Mouse (Mus musculus): ENCODE results near the gene 1700003F12Rik. TPM values are rescaled to one million over a fixed set of nuclear protein-coding genes. Genes with fewer than 3 reads are reported as not detected.
A peak's percentile ranks its signal among the peaks of the same experiment; 100 is the strongest.

1700003F12Rik gene
- polyA plus RNA-seq, 1 experiment, result not detected

DNA sequence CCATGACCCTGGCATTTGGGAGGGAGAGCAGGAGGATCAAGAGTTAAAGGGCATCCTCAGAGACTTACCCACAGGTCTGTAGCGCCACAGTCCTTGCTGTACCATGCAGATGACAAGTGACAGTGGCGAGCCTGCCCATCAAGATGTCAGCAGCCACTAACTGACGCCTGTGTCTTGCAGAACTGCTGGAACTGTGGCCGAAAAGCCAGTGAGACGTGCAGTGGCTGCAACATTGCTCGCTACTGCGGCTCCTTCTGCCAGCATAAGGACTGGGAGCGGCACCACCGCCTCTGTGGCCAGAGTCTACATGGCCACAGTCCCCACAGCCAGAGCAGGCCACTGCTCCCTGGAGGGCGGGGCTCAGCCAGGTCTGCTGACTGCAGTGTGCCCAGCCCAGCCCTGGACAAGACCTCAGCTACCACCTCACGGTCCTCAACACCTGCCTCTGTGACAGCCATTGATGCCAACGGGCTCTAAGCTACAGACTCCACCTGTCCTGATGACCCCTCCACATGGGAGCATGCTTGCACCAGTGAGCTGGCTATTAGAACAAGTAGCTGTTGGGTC lies 12.1 kb upstream of the 1700003F12Rik start:
- no peak overlapping the region for H3K27ac ChIP-seq (replicated peaks; ENCODE audit: low read depth, low read length)
- no peaks in the 10 kb centered on the region for H3K4me1 ChIP-seq (ENCODE audit: control insufficient read depth, insufficient read depth, insufficient read length, low read length)
- H3K4me3 ChIP-seq (ENCODE audit: insufficient read depth, low read depth, low read length), result no peak overlapping the region

GRCm38 (mm10) chr2:154538310-154538709 lies 8.6 kb upstream of the 1700003F12Rik start:
- no peak overlapping the region for H3K27ac ChIP-seq (replicated peaks; ENCODE audit: low read depth, low read length)
- H3K4me1 ChIP-seq (ENCODE audit: control insufficient read depth, insufficient read depth, insufficient read length, low read length), result no peaks in the 10 kb centered on the region
- no peak overlapping the region for H3K4me3 ChIP-seq (ENCODE audit: insufficient read depth, low read depth, low read length)

GRCm38 (mm10) chr2:154538710-154539109 lies 8.2 kb upstream of the 1700003F12Rik start:
- Histone ChIP-seq H3K4me3 (ENCODE audit: insufficient read depth, low read depth, low read length) (no peak overlapping the region), H3K4me1 (ENCODE audit: control insufficient read depth, insufficient read depth, insufficient read length, low read length) (no peaks in the 10 kb centered on the region), H3K27ac (replicated peaks; ENCODE audit: low read depth, low read length) (no peak overlapping the region)

DNA sequence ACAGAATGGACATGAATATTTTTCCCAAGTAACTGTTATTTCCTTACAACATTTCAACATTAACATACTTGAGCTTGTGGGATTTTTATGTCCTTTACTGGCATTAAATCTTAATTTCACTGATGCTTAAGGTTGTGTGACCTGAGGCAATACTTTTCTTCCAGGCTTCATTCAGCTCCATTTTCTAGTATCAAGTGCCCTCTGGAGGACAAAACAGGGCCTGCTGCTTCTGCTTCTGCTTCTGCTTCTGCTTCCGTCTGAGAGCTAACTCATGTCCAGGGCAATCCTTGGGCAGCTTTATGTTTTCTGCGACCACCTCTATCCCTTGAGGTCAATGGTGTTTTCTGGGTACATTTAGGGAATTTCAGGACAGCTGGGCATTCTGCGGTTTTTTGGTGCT lies 7.2 kb upstream of the 1700003F12Rik start:
- Histone ChIP-seq H3K27ac (replicated peaks; ENCODE audit: low read depth, low read length) (no peak overlapping the region), H3K4me1 (ENCODE audit: control insufficient read depth, insufficient read depth, insufficient read length, low read length) (no peaks in the 10 kb centered on the region), H3K4me3 (ENCODE audit: insufficient read depth, low read depth, low read length) (no peak overlapping the region)

DNA sequence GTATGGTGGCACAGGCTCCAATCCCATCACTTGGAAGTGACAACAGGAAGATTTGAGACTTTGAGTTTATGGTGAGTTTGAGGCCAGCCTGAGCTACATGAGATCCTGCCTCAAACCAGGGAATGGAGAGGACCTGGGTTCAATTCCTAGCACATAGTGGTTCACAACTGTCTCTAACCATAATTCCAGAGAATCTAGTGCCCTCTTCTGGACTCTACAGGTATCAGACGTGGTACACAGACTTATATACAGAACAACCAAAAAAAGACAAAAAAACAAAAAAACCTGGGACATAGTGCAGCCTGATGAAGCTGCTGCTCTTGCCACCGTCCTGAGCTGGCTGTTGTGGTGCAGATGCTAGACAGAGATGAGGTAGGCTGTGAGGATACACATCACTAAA lies 5.3 kb upstream of the 1700003F12Rik start:
- H3K27ac ChIP-seq (replicated peaks; ENCODE audit: low read depth, low read length), result no peak overlapping the region
- H3K4me1 ChIP-seq (ENCODE audit: control insufficient read depth, insufficient read depth, insufficient read length, low read length), result no peaks in the 10 kb centered on the region
- no peak overlapping the region for H3K4me3 ChIP-seq (ENCODE audit: insufficient read depth, low read depth, low read length)

DNA sequence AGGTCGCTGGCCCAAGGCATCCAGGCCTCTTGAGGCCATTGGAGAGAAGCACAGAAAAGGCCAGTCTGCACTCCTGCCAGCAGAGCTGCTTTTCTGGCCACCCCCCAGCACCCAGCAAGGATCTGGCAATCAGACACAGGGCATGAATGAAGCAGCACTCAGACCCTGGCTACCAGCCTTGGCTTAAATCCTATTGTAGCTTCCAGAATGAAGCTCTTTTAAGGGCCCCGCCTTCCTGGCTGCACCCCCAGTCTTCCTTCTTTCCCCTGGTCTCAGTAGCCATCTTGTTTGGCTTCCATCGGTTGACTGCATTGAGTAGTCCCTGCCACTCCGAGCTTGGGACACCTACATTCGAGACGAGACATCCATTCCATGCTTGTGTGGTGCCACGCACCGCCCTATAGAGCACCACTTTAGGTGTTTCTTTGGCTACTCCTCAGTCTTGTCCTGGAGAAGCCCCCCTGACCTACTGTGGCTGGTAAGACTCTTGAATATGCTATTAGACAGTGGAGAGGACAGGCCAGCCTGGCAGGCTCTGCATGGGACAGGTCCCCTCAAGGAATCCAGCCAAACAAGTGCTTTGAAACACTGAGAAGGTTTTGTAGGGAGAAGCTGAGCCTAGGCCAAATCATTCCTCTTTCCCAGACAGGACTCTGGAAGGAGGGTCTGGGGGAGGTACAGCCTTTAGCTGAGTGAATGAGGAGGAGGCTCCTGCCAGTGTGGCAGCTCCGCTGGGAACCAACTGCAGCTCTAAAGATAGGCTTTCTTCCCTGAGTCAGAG lies 3.1 kb upstream of the 1700003F12Rik start:
- Histone ChIP-seq H3K27ac (replicated peaks; ENCODE audit: low read depth, low read length) (no peak overlapping the region), H3K4me1 (ENCODE audit: control insufficient read depth, insufficient read depth, insufficient read length, low read length) (no peaks in the 10 kb centered on the region), H3K4me3 (ENCODE audit: insufficient read depth, low read depth, low read length) (no peak overlapping the region)

- H3K4me1 ChIP-seq (ENCODE audit: control insufficient read depth, insufficient read depth, insufficient read length, low read length), result peaks cover 8% of the 10 kb centered on the region
- H3K4me3 ChIP-seq (ENCODE audit: insufficient read depth, low read depth, low read length), result no peak overlapping the region
- no peak overlapping the region for H3K27ac ChIP-seq (replicated peaks; ENCODE audit: low read depth, low read length)
Observed at GRCm38 (mm10) chr2:154548688-154549087, 1.8 kb downstream of the 1700003F12Rik start.

DNA sequence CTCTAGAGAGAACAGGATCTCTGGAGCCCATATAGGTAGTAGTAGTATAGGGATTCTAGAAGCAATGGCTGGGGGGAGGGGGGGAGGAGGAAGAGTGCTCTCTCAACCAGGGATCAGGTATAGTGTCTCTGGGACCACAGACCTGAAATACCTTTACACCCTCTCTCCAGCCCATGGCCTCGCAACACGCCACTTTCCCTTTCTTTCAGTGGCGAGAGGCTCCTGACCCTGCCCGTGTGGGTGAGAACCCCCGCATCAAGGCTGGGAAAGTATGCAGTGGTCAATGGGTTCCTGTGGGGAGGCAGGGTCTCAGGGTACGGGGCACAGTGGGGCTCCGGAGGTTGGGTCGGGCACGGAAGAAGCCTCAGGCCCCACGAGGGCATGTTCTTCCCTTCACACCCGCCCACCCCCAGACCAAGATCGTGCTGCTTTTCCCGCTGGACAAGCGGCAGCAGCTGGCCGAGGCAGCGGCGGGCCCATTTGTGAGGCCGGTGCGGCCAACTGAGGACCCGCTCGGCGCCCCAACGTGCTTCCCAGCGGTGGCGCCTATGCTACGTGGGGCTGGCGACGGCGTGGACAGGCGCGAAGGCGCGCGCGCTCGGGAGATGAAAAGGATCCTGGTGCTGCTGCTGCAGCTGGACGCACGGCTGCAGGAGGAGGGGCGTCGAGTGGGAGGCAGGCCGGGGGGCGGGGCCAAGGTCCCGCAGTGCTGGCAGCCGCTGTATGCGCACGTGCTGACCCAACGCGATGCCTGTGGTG lies 2.4 kb downstream of the 1700003F12Rik start:
- Histone ChIP-seq H3K27ac (replicated peaks; ENCODE audit: low read depth, low read length) (no peak overlapping the region), H3K4me3 (ENCODE audit: insufficient read depth, low read depth, low read length) (peak overlapping the region; percentile 46), H3K4me1 (ENCODE audit: control insufficient read depth, insufficient read depth, insufficient read length, low read length) (peaks cover 8% of the 10 kb centered on the region)

- Histone ChIP-seq H3K4me3 (ENCODE audit: insufficient read depth, low read depth, low read length) (peak overlapping the region; percentile 46; the same call in 1 of the 2 replicates), H3K4me1 (ENCODE audit: control insufficient read depth, insufficient read depth, insufficient read length, low read length) (peaks cover 8% of the 10 kb centered on the region), H3K27ac (replicated peaks; ENCODE audit: low read depth, low read length) (no peak overlapping the region)
Observed at GRCm38 (mm10) chr2:154549886-154550189, 3.0 kb downstream of the 1700003F12Rik start.

GRCm38 (mm10) chr2:154550937-154551336 lies 4.1 kb downstream of the 1700003F12Rik start:
- H3K27ac ChIP-seq (replicated peaks; ENCODE audit: low read depth, low read length), result no peak overlapping the region
- H3K4me3 ChIP-seq (ENCODE audit: insufficient read depth, low read depth, low read length), result no peak overlapping the region
- H3K4me1 ChIP-seq (ENCODE audit: control insufficient read depth, insufficient read depth, insufficient read length, low read length), result peaks cover 8% of the 10 kb centered on the region

DNA sequence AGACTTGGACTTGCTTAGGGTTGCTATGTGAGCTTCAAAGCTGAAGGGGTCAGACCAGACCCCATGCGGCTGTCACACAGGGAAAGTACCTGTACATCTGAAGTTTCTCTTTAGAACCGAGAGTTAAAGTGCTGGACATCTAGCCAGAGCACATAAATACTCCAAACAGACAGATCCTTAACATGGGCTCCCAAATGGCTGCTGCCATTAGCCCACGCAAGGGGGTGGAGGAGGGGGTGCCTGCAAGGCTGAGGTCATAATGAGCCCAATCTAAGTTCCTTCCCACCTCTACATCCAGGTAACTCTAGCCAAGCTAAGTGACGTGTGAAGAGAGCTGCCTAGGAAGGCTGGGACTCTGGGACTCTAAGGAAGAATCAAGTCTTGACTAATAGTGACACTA lies 4.6 kb downstream of the 1700003F12Rik start, which contains the start of gene Actl10:
Gene Actl10 (plus strand): TSS at position 301 of the 400 bp plus-strand sequence.
- H3K4me3 ChIP-seq (ENCODE audit: insufficient read depth, low read depth, low read length), result peak within 1 kb of the TSS; percentile 45
- peaks cover 8% of the 10 kb centered on the region for H3K4me1 ChIP-seq (ENCODE audit: control insufficient read depth, insufficient read depth, insufficient read length, low read length)
- no peak within 1 kb of the TSS for H3K27ac ChIP-seq (replicated peaks; ENCODE audit: low read depth, low read length)

GRCm38 (mm10) chr2:154551927-154552326 lies 5.0 kb downstream of the 1700003F12Rik start:
- Histone ChIP-seq H3K4me3 (ENCODE audit: insufficient read depth, low read depth, low read length) (peak overlapping the region; percentile 45), H3K4me1 (ENCODE audit: control insufficient read depth, insufficient read depth, insufficient read length, low read length) (peaks cover 8% of the 10 kb centered on the region), H3K27ac (replicated peaks; ENCODE audit: low read depth, low read length) (no peak overlapping the region)

- Histone ChIP-seq H3K4me1 (ENCODE audit: control insufficient read depth, insufficient read depth, insufficient read length, low read length) (peaks cover 8% of the 10 kb centered on the region), H3K27ac (replicated peaks; ENCODE audit: low read depth, low read length) (no peak overlapping the region), H3K4me3 (ENCODE audit: insufficient read depth, low read depth, low read length) (peak overlapping the region; percentile 45)
Observed at GRCm38 (mm10) chr2:154552424-154552907, 5.6 kb downstream of the 1700003F12Rik start.

DNA sequence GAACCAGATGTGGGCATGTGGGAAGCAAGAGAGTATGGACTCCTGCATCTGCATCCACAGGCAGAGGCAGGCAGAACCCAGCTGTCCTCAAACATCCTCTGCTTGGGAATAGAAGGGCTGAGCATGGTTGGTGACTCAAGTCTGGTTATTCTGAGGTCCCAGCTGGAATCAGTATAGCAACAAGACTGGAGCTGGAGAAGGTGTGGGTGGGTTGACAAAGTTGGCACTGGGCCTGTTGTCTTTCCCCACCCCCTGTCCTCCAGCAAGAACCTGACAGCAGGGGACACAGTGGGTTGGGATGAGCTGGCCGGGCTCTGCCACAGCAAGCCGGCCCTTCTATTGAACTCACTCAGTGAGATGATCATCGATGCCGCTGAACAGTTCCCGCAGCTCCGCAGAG lies 8.3 kb downstream of the 1700003F12Rik start:
- Histone ChIP-seq H3K4me3 (ENCODE audit: insufficient read depth, low read depth, low read length) (no peak overlapping the region), H3K4me1 (ENCODE audit: control insufficient read depth, insufficient read depth, insufficient read length, low read length) (peaks cover 6% of the 10 kb centered on the region), H3K27ac (replicated peaks; ENCODE audit: low read depth, low read length) (no peak overlapping the region)

- no peak overlapping the region for H3K27ac ChIP-seq (replicated peaks; ENCODE audit: low read depth, low read length)
Observed at GRCm38 (mm10) chr2:154557184-154557832, 10.4 kb downstream of the 1700003F12Rik start.

More at GRCm38 (mm10) chr2:154557184-154557832, 10.4 kb downstream of the 1700003F12Rik start:
- Histone ChIP-seq H3K4me3 (ENCODE audit: insufficient read depth, low read depth, low read length) (no peak overlapping the region), H3K4me1 (ENCODE audit: control insufficient read depth, insufficient read depth, insufficient read length, low read length) (peaks cover under 1% of the 10 kb centered on the region; the same call in 1 of the 2 replicates)

All from brown adipose tissue, adult 24 weeks (tissue).